Mouse (Mus musculus) neural tube, embryonic 14.5 days (tissue): ENCODE measurements around the gene Gm21972. TPM values are rescaled to one million over a fixed set of nuclear protein-coding genes. Genes with fewer than 3 reads are reported as not detected.

Experiments used
- ATAC-seq: fragments of 200-750 bp; cut with Nextera tagmentation; 2 replicates; pipeline ENCODE4 v1.8.0; 2017; ENCODE audit warnings: low read depth, mild to moderate bottlenecking, moderate TSS enrichment, moderate library complexity
- H3K27ac ChIP-seq: fragments of 300-500 bp; sonication (generic); 2 replicates; pipeline ENCODE4 v1.5.1; 2014; ENCODE audit warnings: low read depth, mild to moderate bottlenecking, control low read depth, low read length, moderate library complexity, mixed read lengths
- H3K27me3 ChIP-seq: fragments of 300-500 bp; sonication (generic); 2 replicates; pipeline ENCODE4 v1.6.1; 2014; ENCODE audit warnings: low read length; ENCODE audit not compliant: control insufficient read depth, insufficient read depth
- H3K36me3 ChIP-seq: fragments of 300-500 bp; sonication (generic); 2 replicates; pipeline ENCODE4 v1.6.1; 2014; ENCODE audit warnings: low read length, mixed read lengths; ENCODE audit not compliant: control insufficient read depth, insufficient read depth
- H3K4me1 ChIP-seq: fragments of 300-500 bp; sonication (generic); 2 replicates; pipeline ENCODE4 v1.6.1; 2014; ENCODE audit warnings: low read length; ENCODE audit not compliant: control insufficient read depth, insufficient read depth
- H3K4me2 ChIP-seq: fragments of 300-500 bp; sonication (generic); 2 replicates; pipeline ENCODE4 v1.6.1; 2014; ENCODE audit warnings: mild to moderate bottlenecking, low read depth, low read length, control low read depth
- H3K4me3 ChIP-seq: fragments of 300-500 bp; sonication (generic); 2 replicates; pipeline ENCODE4 v1.5.1; 2014; ENCODE audit warnings: low read depth, low read length, control low read depth, mixed read lengths
- H3K9ac ChIP-seq: fragments of 300-500 bp; sonication (generic); replicated peaks from 2 replicates; pipeline ENCODE4 v1.6.1; 2014; ENCODE audit warnings: low read depth, mild to moderate bottlenecking, control low read depth, low read length, mixed read lengths
- H3K9me3 ChIP-seq: fragments of 300-500 bp; sonication (generic); 2 replicates; pipeline ENCODE4 v1.6.1; 2016; ENCODE audit warnings: low read length; ENCODE audit not compliant: control insufficient read depth
- WGBS: fragments of 180-500 bp; shearing (Covaris S2); extraction: QIAGEN DNeasy Blood & Tissue Kit; methylation state at CpG from one replicate; pipeline ENCODE4 v1.1.7; 2014; 5-methylcytosine and 5-hydroxymethylcytosine counted together
- polyA plus RNA-seq: library from polyadenylated mRNA; unstranded; fragments of >200 nt; fragmentation: Nextera tagmentation; extraction: Ambion mirVana; gene quantifications from 2 replicates; pipeline ENCODE4 v1.2.1, GENCODE M21; 2014

Gm21972 gene
- 0.48 and 0.86 TPM in 2 replicates for polyA plus RNA-seq

DNA sequence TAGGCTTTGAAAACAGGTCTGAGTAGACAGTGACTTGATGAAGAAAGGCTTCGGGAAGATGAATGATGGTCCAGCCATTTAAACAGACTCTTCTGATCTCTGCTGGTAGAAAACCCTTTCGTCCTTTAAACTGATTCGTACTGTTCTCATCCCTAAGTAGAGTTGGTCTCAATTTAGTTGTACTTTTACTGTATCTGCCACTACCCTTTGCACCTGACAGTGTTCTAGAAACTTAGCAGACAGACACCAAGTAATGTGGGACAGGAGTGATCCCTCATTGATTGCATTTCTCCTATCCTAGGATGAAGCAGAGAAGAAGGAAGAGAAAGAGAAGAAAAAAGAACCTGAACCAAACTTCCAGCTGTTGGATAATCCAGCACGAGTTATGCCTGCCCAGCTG lies at the start of gene Gm21972:
TSS of gene Gm21972 (plus strand) at position 301 of the 400 bp plus-strand sequence.
- H3K9ac ChIP-seq: no peak within 1 kb of the TSS
- no peaks in the 10 kb centered on the region for H3K9me3 ChIP-seq
- no peaks in the 10 kb centered on the region for H3K4me1 ChIP-seq
- no peak within 1 kb of the TSS for H3K4me3 ChIP-seq
- H3K36me3 ChIP-seq: peaks cover 51% of the 10 kb centered on the region
- H3K27ac ChIP-seq: no peak within 1 kb of the TSS
- no peak within 1 kb of the TSS for H3K4me2 ChIP-seq
- H3K27me3 ChIP-seq: no peaks in the 10 kb centered on the region
- 95% methylated on average over 4 of the region's 4 CpGs for WGBS
- ATAC-seq: no peak

DNA sequence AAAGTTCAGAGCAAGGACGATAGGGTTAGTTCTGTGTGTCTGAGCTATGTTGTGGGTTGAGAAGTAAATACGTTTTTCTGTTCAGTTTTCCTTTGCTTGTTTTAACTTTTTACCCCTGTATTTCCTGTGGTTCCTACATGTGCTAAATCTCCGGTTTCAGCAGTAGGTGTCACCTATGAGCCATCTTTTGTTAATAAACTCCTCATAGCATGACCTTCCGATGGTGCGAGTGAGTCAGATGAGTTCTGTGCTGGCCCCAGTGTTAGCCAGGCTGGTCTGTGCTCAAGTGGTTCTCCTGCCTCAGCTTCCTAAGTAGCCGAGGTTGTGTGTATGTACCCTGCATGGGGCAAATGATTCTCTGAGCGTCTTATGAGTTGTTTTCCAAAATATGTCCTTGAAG lies 39.0 kb upstream of the Gm21972 start:
- Histone ChIP-seq H3K4me1 (no peaks in the 10 kb centered on the region), H3K4me2 (no peak overlapping the region), H3K9ac (no peak overlapping the region), H3K9me3 (no peaks in the 10 kb centered on the region), H3K36me3 (peaks cover 35% of the 10 kb centered on the region), H3K4me3 (no peak overlapping the region), H3K27ac (no peak overlapping the region), H3K27me3 (no peaks in the 10 kb centered on the region)
- no peak for ATAC-seq
- 92% methylated on average over 7 of the region's 7 CpGs for WGBS

DNA sequence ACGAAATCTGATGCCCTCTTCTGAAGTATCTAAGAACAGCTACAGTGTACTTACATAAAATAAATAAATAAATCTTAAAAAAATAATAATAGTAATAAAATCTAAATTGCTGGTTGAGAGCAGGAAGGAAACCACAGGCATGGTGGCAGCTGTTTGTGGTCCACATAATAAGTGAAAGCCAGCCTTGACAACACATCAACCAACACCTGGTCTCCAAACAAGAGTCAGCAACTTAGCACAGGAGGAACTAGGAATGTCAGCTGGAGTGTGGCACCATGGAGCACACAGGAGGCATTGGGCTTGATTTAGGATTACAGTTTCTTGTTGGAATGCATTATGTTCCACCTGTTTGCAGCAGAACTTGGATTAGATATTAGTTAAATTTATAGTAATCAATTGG lies 28.4 kb upstream of the Gm21972 start:
- no peak overlapping the region for H3K4me2 ChIP-seq
- no peaks in the 10 kb centered on the region for H3K36me3 ChIP-seq
- H3K4me1 ChIP-seq: no peaks in the 10 kb centered on the region
- no peak overlapping the region for H3K9ac ChIP-seq
- H3K27ac ChIP-seq: no peak overlapping the region
- no peaks in the 10 kb centered on the region for H3K27me3 ChIP-seq
- no peak for ATAC-seq
- H3K4me3 ChIP-seq: no peak overlapping the region
- 93% methylated on average over 1 of the region's 1 CpGs for WGBS
- H3K9me3 ChIP-seq: no peaks in the 10 kb centered on the region

DNA sequence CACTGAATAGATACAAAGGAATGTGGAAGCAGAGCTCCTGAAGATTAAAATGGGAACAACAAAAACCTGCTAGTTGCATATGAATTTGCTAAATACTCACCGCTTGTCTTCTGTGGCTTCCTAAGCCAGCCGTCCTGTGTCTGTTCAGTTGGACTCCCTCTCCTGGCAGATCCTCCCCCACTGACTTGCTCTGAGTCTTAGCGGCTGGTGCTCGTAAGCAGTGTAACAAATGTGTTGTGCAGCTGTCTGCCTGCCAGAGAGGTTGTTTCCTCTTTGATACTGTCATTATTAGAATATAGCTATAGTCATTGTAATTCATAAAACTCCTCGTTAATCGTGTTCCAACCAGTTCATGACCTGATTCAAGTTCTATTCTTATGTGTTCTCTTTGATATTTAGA lies 21.7 kb upstream of the Gm21972 start, which contains the start of gene Htr2b:
TSS of gene Htr2b (minus strand) at position 192 of the 400 bp plus-strand sequence.
- 61% methylated on average over 6 of the region's 6 CpGs for WGBS

DNA sequence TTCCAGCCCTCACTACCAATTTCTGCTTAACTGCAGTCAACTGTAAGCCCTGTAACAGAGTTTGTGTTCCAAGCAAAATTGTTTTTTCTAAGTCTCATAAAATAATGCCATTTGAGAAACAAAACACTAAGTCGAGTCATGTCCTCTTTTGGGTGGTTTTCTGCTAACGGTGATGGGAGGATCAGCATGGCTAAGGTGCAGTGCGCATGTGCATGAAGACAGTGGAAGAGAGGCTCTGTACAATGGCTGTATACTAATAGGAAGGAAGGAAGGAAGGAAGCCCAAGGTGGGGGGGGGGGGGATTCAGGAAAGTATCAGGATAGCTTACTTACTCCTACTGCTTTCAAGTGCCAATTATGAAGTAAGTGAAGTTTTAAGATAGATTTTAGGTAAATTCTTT lies 19.3 kb upstream of the Gm21972 start:
- WGBS: 90% methylated on average over 3 of the region's 3 CpGs
- Histone ChIP-seq H3K4me2 (no peak overlapping the region), H3K9me3 (no peaks in the 10 kb centered on the region), H3K4me1 (no peaks in the 10 kb centered on the region), H3K4me3 (no peak overlapping the region), H3K9ac (no peak overlapping the region), H3K27ac (no peak overlapping the region), H3K36me3 (peaks cover 15% of the 10 kb centered on the region), H3K27me3 (no peaks in the 10 kb centered on the region)
- ATAC-seq: no peak

More for the DNA sequence above, 21.7 kb upstream of the Gm21972 start, which contains the start of gene Htr2b:
- Histone ChIP-seq H3K4me1 (no peaks in the 10 kb centered on the region), H3K27ac (no peak within 1 kb of the TSS), H3K9me3 (no peaks in the 10 kb centered on the region), H3K4me2 (no peak within 1 kb of the TSS), H3K27me3 (no peaks in the 10 kb centered on the region), H3K9ac (no peak within 1 kb of the TSS), H3K36me3 (0 out of 2 replicates have a peak, but pooled peaks cover 5% of the 10 kb centered on the region), H3K4me3 (no peak within 1 kb of the TSS)
- ATAC-seq: no peak

DNA sequence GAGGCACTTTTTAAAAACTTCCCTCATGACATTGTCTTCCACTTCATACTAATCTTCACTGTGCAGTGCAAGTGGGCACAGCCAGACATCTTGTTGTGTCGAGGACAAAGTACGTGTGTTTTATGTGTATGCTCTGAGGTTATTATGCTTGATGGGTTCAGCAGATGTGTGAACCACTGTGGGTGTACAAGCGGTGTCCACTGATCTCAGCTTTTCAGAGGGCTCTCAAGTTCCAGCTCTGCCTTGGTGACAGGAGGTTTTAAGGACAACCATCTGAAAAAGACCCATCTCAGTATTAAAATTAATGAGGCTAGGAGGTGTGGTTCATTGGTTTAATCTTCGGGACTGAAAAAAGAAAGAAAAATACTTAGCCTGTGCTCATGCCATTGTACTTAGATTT lies 13.9 kb upstream of the Gm21972 start:
- Histone ChIP-seq H3K27me3 (no peaks in the 10 kb centered on the region), H3K36me3 (peaks cover 20% of the 10 kb centered on the region), H3K9ac (no peak overlapping the region), H3K4me2 (no peak overlapping the region), H3K4me1 (no peaks in the 10 kb centered on the region), H3K27ac (no peak overlapping the region), H3K9me3 (no peaks in the 10 kb centered on the region), H3K4me3 (no peak overlapping the region)
- no peak for ATAC-seq
- WGBS: 91% methylated on average over 4 of the region's 4 CpGs

DNA sequence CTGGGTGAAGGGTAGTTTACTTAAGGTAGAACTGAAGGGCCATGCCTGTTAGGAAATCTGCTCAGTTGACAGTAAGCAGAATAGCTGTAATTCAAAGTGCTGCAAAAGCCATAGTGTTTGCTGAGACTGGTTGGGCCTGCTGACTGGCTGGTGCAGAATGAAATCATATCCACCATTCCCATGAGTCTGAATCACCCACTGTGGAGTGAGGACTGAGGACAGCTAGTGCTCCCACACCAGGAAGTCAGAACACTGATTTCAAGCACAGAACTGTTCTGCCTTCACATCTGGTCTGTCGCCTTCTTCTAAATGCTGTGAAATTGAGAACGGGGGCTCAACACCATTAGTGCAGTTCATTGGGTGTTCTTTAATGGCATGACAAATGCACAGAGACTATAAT lies 7.4 kb upstream of the Gm21972 start:
- H3K36me3 ChIP-seq: peaks cover 34% of the 10 kb centered on the region; the same call in 1 of the 2 replicates
- ATAC-seq: no peak
- no peak overlapping the region for H3K4me2 ChIP-seq
- 96% methylated on average over 2 of the region's 2 CpGs for WGBS
- H3K27ac ChIP-seq: no peak overlapping the region
- H3K9ac ChIP-seq: no peak overlapping the region
- no peaks in the 10 kb centered on the region for H3K27me3 ChIP-seq
- no peaks in the 10 kb centered on the region for H3K9me3 ChIP-seq
- H3K4me3 ChIP-seq: no peak overlapping the region
- no peaks in the 10 kb centered on the region for H3K4me1 ChIP-seq

DNA sequence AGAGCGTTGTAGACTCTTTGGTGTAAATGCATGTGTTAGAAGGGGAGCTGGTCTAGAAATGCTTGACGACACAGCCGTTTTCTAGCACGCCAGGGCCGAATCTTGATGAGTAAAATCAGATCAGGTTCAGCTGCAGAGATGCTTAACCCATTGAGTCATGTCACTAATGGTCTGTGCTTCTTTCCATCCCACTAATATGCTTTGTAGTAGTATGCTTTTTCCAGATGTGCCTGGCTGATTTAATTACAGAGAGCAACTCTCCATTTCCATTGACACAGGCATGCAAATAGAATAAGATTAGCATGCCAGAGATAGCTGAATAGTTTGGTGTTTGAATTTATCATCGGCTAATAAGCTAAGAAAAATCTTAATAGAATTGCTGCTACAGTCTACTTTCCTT lies 1.9 kb downstream of the Gm21972 start:
- WGBS: 82% methylated on average over 6 of the region's 6 CpGs
- Histone ChIP-seq H3K27me3 (no peaks in the 10 kb centered on the region), H3K36me3 (peaks cover 39% of the 10 kb centered on the region), H3K9ac (no peak overlapping the region), H3K4me1 (no peaks in the 10 kb centered on the region), H3K27ac (no peak overlapping the region), H3K4me3 (no peak overlapping the region), H3K4me2 (no peak overlapping the region), H3K9me3 (no peaks in the 10 kb centered on the region)
- ATAC-seq: no peak

DNA sequence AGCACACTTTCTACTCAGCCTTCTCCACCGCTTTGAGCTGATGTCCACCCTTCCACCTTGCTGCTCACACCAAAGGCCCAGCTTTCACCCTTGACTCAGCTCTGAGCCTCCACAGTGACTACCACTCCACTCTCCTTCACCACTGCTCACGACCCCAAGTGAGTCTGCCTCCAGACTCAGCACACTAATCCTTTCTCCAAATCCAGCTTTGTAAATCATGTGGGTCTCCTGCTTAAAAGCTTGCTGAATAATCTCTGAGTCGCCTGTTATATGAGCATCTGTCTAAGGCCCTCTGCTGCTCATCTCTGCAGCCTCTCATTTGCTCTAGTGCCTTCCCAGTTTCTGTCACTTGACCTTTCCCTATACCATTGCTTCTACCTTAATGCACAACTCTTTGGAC lies 7.6 kb downstream of the Gm21972 start:
- Histone ChIP-seq H3K9ac (no peak overlapping the region), H3K27ac (no peak overlapping the region), H3K4me1 (no peaks in the 10 kb centered on the region), H3K4me3 (no peak overlapping the region), H3K4me2 (no peak overlapping the region), H3K36me3 (peaks cover 18% of the 10 kb centered on the region), H3K27me3 (no peaks in the 10 kb centered on the region), H3K9me3 (no peaks in the 10 kb centered on the region)
- WGBS: 91% methylated on average over 3 of the region's 3 CpGs
- no peak for ATAC-seq
